Mouse (Mus musculus): ENCODE measurements around the gene Nostrin. TPM values are rescaled to one million over a fixed set of nuclear protein-coding genes. Genes with fewer than 3 reads are reported as not detected.

The Nostrin gene
- total and polyA plus RNA-seq, 3 experiments: 0.24 to 2.5 (median 0.29) TPM

GRCm38 (mm10) chr2:69134937-69135336 lies 663 bp upstream of the Nostrin start:
- Histone ChIP-seq H3K4me1 (ENCODE audit: control insufficient read depth in 1 of 2, insufficient read depth in 2 of 2) (peaks cover 0 to 31% of the 10 kb centered on the region in 2 experiments; a peak in 2 of 4 replicates), H3K4me3 (replicated peaks in 1 of 3; ENCODE audit: low read depth in 2 of 3, low read length in 2 of 3, poor library complexity in 1 of 3) (no peak overlapping the region), H3K4me2 (ENCODE audit: insufficient read depth, low read depth, poor library complexity, severe bottlenecking) (no peak overlapping the region), H3K27me3 (replicated peaks) (no peaks in the 10 kb centered on the region), H3K36me3 (replicated peaks in 1 of 2; ENCODE audit: control insufficient read depth in 1 of 2, insufficient read depth in 1 of 2, low read length in 1 of 2) (no peaks in the 10 kb centered on the region), H3K9me3 (replicated peaks; ENCODE audit: low read length) (no peaks in the 10 kb centered on the region), H3K79me2 (replicated peaks; ENCODE audit: control insufficient read depth, extremely low read depth, insufficient read depth, poor library complexity, severe bottlenecking) (no peaks in the 10 kb centered on the region), H3K27ac (ENCODE audit: insufficient read depth, low read depth) (no peak overlapping the region), H3K9ac (ENCODE audit: insufficient read depth, low read depth) (no peak overlapping the region)
- dilution Hi-C loops (cut with MboI; ENCODE audit: extremely low pct_ligation_motif_present, extremely low pct_unique_long_range_greater_than_20kb, low sequenced_read_pairs): no loop called here
- TF ChIP-seq MAFK (IDR thresholded peaks at IDR 0.05; ENCODE audit: insufficient replicate concordance, low read length) (no peak), CHD1 (IDR thresholded peaks at IDR 0.05; ENCODE audit: low read depth, low read length) (no peak), NELFE (IDR thresholded peaks at IDR 0.05; ENCODE audit: low read depth, low read length) (no peak), RCOR1 (conservative IDR thresholded peaks at IDR 0.05; ENCODE audit: low read depth, low read length) (no peak), RAD21 (IDR thresholded peaks at IDR 0.05; ENCODE audit: low read depth, low read length) (no peak), USF1 (IDR thresholded peaks at IDR 0.05; ENCODE audit: low read depth, low read length) (no peak), POLR2A (IDR thresholded peaks at IDR 0.05; ENCODE audit: low read depth, low read length) (no peak)
- in situ Hi-C loops (cut with MboI; ENCODE audit: low pct_ligation_motif_present, low pct_unique_long_range_greater_than_20kb, low sequenced_read_pairs): no loop called here
- DNase-seq (ENCODE audit: extremely low read depth): no peak

GRCm38 (mm10) chr2:69137406-69138084 lies 1.9 kb downstream of the Nostrin start:
- dilution Hi-C loops (cut with MboI; ENCODE audit: extremely low pct_ligation_motif_present, extremely low pct_unique_long_range_greater_than_20kb, low sequenced_read_pairs) (no loop called here), in situ Hi-C loops (cut with MboI; ENCODE audit: low pct_ligation_motif_present, low pct_unique_long_range_greater_than_20kb, low sequenced_read_pairs) (no loop called here)
- no peaks in the 10 kb centered on the region for H3K36me3 ChIP-seq (replicated peaks in 1 of 2; ENCODE audit: control insufficient read depth in 1 of 2, insufficient read depth in 1 of 2, low read length in 1 of 2)
- H3K9me3 ChIP-seq (replicated peaks; ENCODE audit: low read length): no peaks in the 10 kb centered on the region
- no peaks in the 10 kb centered on the region for H3K27me3 ChIP-seq (replicated peaks)
- no peak for DNase-seq (ENCODE audit: extremely low read depth)
- H3K27ac ChIP-seq (ENCODE audit: insufficient read depth, low read depth): no peak overlapping the region
- H3K4me3 ChIP-seq (replicated peaks in 1 of 3; ENCODE audit: low read depth in 2 of 3, low read length in 2 of 3, poor library complexity in 1 of 3): no peak overlapping the region
- no peak overlapping the region for H3K9ac ChIP-seq (ENCODE audit: insufficient read depth, low read depth)
- H3K4me2 ChIP-seq (ENCODE audit: insufficient read depth, low read depth, poor library complexity, severe bottlenecking): no peak overlapping the region
- H3K79me2 ChIP-seq (replicated peaks; ENCODE audit: control insufficient read depth, extremely low read depth, insufficient read depth, poor library complexity, severe bottlenecking): no peaks in the 10 kb centered on the region
- H3K4me1 ChIP-seq (ENCODE audit: control insufficient read depth in 1 of 2, insufficient read depth in 2 of 2): peaks cover 2 to 9% of the 10 kb centered on the region in 2 experiments; a peak in 1 of 4 replicates
- TF ChIP-seq RCOR1 (conservative IDR thresholded peaks at IDR 0.05; ENCODE audit: low read depth, low read length) (no peak), HCFC1 (IDR thresholded peaks at IDR 0.05; ENCODE audit: low read depth, low read length) (no peak), NELFE (IDR thresholded peaks at IDR 0.05; ENCODE audit: low read depth, low read length) (no peak), ZKSCAN1 (IDR thresholded peaks at IDR 0.05; ENCODE audit: borderline replicate concordance, low read depth, low read length) (no peak), JUND (conservative IDR thresholded peaks at IDR 0.05; ENCODE audit: low read depth, low read length) (no peak), NRF1 (IDR thresholded peaks at IDR 0.05; ENCODE audit: low read depth, low read length) (no peak), MAZ (IDR thresholded peaks at IDR 0.05; ENCODE audit: low read depth, low read length) (no peak), TBP (conservative IDR thresholded peaks at IDR 0.05; ENCODE audit: low read depth, low read length) (no peak), ZNF384 (IDR thresholded peaks at IDR 0.05; ENCODE audit: low read depth, low read length) (no peak), TCF12 (IDR thresholded peaks at IDR 0.05; ENCODE audit: low read depth, low read length) (no peak)

Measured in CH12.LX (cell line).